23 mouse cellular contexts compared by ENCODE assay signal in the genomic region with DNA sequence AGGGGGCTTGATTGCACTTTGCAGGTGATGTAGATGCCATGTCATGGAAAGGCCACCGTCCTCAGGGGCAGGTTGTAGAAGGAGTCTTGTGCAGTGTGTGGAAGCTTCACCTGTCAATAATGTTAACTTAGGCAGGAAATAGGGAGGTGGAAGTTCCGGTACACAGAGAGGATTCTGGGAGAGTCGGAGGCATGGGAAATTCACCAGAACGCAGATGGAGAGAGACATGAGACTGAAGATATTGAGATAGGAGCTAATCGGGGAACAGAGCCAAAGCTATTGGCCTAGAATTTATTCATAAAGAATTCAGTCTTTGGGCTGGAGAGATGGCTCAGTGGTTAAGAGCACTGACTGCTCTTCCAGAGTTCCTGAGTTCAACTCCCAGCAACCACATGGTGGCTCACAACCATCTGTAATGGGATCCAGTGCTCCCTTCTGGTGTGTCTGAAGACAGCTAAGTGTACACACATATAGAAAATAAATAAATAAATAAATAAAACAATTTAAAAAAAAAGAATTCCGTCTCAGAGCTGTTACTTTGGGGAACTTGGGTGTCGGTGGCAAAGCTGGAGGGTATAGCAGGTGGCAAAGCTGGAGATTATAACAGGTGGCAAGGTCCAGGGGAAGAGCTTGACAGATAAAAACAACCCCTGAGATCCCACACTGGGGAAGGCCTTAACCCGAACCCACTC.
"Had no signal": no experiment of that assay in that cellular context is flagged by ENCODE, and none has a peak within 500 bp of the region (broad histone marks: within the 10 kb centered on the region; RNA-seq: fewer than 3 reads in every experiment).

No protein-coding gene starts in this region.

- H3K27me3 ChIP-seq: kidney, embryonic 15.5 days; limb, embryonic 15.5 days had no signal

- H3K4me3 ChIP-seq: gastrocnemius, adult 2 months; heart, embryonic 10.5 days; heart, embryonic 12.5 days; hindbrain, embryonic 10.5 days; hindbrain, embryonic 12.5 days; kidney, embryonic 15.5 days; limb, embryonic 13.5 days; limb, embryonic 15.5 days had no signal

- H3K4me1 ChIP-seq: hindbrain, embryonic 12.5 days had no signal

- H3K36me3 ChIP-seq: heart, embryonic 10.5 days; heart, embryonic 12.5 days; hindbrain, embryonic 10.5 days; hindbrain, embryonic 12.5 days; kidney, embryonic 15.5 days; limb, embryonic 13.5 days; limb, embryonic 15.5 days had no signal

- H3K27ac ChIP-seq: gastrocnemius, adult 2 months; hindbrain, embryonic 10.5 days; hindbrain, embryonic 12.5 days; hindbrain, embryonic 14.5 days; kidney, postnatal 0 days; limb, embryonic 13.5 days; limb, embryonic 15.5 days had no signal

- DNase-seq: gastrocnemius, adult 2 months; gastrocnemius, postnatal 10 days; gastrocnemius, postnatal 25 days; heart, adult 18-20 months; heart, postnatal 10 days; heart, postnatal 4 days; kidney, adult 11 months; kidney, adult 2 months; kidney, adult 9 months; kidney, postnatal 14 days; kidney, postnatal 36 days; layer of hippocampus, adult 9-11 months; layer of hippocampus, postnatal 36 days; left cerebral cortex, postnatal 4 days had no signal
